Mouse (Mus musculus): Measurements from ENCODE around the gene Dync1li2. TPM values are rescaled to one million over a fixed set of nuclear protein-coding genes. Genes with fewer than 3 reads are reported as not detected.

Gene Dync1li2
- polyA plus RNA-seq, 1 experiment from 2014 or later, result 84.9 TPM

DNA sequence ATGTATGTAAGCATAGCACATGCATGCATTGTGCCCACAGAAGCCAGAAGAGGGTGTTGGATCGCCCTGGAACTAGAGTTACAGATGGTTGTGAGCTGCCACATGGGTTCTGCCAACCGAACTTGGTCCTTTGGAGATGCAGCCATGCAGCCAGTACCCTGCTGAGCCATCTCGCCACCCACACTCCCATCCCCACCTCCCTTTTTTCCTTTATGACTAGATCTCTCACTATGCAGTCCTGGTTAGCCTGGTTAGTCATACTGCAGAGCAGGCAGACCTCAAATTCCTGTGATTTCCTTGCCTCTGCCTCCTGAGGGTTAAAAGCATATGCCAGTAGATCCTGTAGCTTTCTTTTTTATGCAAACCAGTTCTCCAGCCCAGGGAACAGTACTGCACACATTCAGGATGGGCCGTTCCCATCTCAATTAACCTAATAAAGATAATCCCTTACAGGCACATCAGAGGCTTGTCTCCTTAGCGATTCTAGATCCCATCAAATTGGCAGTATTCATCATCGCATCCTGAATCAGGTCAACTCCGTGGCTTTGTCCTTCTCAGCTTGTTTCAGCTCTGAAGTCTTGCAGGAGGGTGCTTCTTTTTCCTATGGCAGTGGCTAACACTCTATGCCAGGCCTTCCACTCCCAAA lies 32.1 kb downstream of the Dync1li2 start:
- Histone ChIP-seq H3K27me3 (ENCODE audit: control insufficient read depth, insufficient read depth, low read length) (no peaks in the 10 kb centered on the region), H3K9ac (replicated peaks; ENCODE audit: low read depth, low read length) (no peak overlapping the region), H3K4me1 (ENCODE audit: control insufficient read depth, insufficient read depth, low read length) (no peaks in the 10 kb centered on the region), H3K9me3 (ENCODE audit: control insufficient read depth, low read length) (no peaks in the 10 kb centered on the region), H3K4me3 (ENCODE audit: low read depth, low read length) (no peak overlapping the region), H3K36me3 (ENCODE audit: control insufficient read depth, insufficient read depth, low read length) (no peaks in the 10 kb centered on the region), H3K4me2 (ENCODE audit: low read depth, low read length) (no peak overlapping the region), H3K27ac (ENCODE audit: low read depth, low read length) (no peak overlapping the region)
- no peak for ATAC-seq (ENCODE audit: low read depth)
- WGBS, result 51% methylated on average over 7 of the region's 7 CpGs

- no peaks in the 10 kb centered on the region for H3K36me3 ChIP-seq (ENCODE audit: control insufficient read depth, insufficient read depth, low read length)
- no peaks in the 10 kb centered on the region for H3K4me1 ChIP-seq (ENCODE audit: control insufficient read depth, insufficient read depth, low read length)
- H3K27me3 ChIP-seq (ENCODE audit: control insufficient read depth, insufficient read depth, low read length), result no peaks in the 10 kb centered on the region
- H3K4me2 ChIP-seq (ENCODE audit: low read depth, low read length), result no peak overlapping the region
- H3K27ac ChIP-seq (ENCODE audit: low read depth, low read length), result no peak overlapping the region
- H3K4me3 ChIP-seq (ENCODE audit: low read depth, low read length), result no peak overlapping the region
- WGBS, result 89% methylated on average over 7 of the region's 7 CpGs
- no peak overlapping the region for H3K9ac ChIP-seq (replicated peaks; ENCODE audit: low read depth, low read length)
- ATAC-seq (ENCODE audit: low read depth), result no peak
- H3K9me3 ChIP-seq (ENCODE audit: control insufficient read depth, low read length), result no peaks in the 10 kb centered on the region
These were observed 34.3 kb downstream of the Dync1li2 start for GRCm38 (mm10) chr8:104408328-104409110.

DNA sequence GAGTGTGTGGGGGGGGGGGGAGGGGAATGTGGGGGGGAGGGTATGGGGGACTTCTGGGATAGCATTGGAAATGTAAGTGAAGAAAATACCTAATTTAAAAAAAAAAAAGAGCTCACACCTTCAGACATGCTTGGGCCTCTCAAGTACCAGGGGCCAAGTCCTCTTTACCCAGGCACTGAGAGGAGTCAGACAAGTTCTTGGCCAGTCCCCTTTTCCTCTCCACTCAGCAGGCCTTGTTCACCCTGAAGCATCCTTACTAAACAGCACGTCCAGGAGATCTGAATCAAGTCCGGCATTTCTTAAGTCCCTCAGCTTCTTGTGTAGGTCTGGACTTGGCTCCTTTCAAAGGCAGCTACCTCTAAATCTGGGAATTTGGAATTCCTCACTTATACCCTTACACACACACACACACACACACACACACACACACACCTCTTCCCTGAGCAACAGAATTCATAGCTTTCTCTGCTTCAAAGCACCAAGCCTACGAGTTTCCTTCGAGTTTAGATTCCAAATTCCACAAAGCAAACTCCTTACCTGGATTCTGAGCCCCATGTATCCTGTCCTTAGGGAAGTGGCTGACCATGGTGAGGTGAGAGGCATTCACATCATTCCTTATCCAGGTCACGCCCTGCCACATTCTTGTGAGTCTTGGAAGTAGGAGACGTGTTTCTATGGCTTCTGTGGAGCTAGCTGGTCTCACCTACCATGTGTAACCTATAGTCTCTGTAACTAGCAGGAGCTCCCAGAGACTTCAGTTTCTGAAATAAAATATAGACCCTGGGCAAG lies 36.3 kb downstream of the Dync1li2 start:
- ATAC-seq (ENCODE audit: low read depth), result no peak
- Histone ChIP-seq H3K36me3 (ENCODE audit: control insufficient read depth, insufficient read depth, low read length) (no peaks in the 10 kb centered on the region), H3K4me3 (ENCODE audit: low read depth, low read length) (no peak overlapping the region), H3K4me2 (ENCODE audit: low read depth, low read length) (no peak overlapping the region), H3K9ac (replicated peaks; ENCODE audit: low read depth, low read length) (no peak overlapping the region), H3K27me3 (ENCODE audit: control insufficient read depth, insufficient read depth, low read length) (no peaks in the 10 kb centered on the region), H3K27ac (ENCODE audit: low read depth, low read length) (no peak overlapping the region), H3K4me1 (ENCODE audit: control insufficient read depth, insufficient read depth, low read length) (no peaks in the 10 kb centered on the region), H3K9me3 (ENCODE audit: control insufficient read depth, low read length) (no peaks in the 10 kb centered on the region)
- WGBS, result 87% methylated on average over 6 of the region's 6 CpGs

- Histone ChIP-seq H3K36me3 (ENCODE audit: control insufficient read depth, insufficient read depth, low read length) (no peaks in the 10 kb centered on the region), H3K4me3 (ENCODE audit: low read depth, low read length) (no peak overlapping the region), H3K4me2 (ENCODE audit: low read depth, low read length) (no peak overlapping the region), H3K4me1 (ENCODE audit: control insufficient read depth, insufficient read depth, low read length) (no peaks in the 10 kb centered on the region), H3K27me3 (ENCODE audit: control insufficient read depth, insufficient read depth, low read length) (no peaks in the 10 kb centered on the region), H3K9ac (replicated peaks; ENCODE audit: low read depth, low read length) (no peak overlapping the region), H3K9me3 (ENCODE audit: control insufficient read depth, low read length) (no peaks in the 10 kb centered on the region), H3K27ac (ENCODE audit: low read depth, low read length) (no peak overlapping the region)
- ATAC-seq (ENCODE audit: low read depth), result no peak
- WGBS, result 77% methylated on average over 15 of the region's 15 CpGs
These were observed 37.2 kb downstream of the Dync1li2 start for GRCm38 (mm10) chr8:104405430-104406187.

DNA sequence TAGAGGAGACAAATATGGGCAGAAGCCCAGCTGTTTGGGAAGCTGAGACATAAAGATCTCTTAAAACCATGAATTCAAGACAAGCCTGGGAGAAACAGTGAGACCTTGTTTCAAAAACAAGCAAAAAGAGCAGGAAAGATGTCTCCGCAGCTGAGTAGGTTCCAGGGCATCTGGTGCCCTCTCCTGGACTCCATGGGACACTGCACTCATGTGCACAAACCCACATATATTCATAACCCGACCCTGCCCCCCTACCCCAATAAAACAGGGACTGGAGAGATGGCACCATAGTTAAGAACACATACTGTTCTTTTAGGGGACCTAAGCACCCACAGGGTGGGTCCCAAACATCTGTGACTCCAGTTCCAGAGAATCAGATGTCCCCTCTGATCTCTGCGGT lies 39.3 kb downstream of the Dync1li2 start:
- Histone ChIP-seq H3K36me3 (ENCODE audit: control insufficient read depth, insufficient read depth, low read length) (no peaks in the 10 kb centered on the region), H3K4me2 (ENCODE audit: low read depth, low read length) (no peak overlapping the region), H3K9ac (replicated peaks; ENCODE audit: low read depth, low read length) (no peak overlapping the region), H3K4me3 (ENCODE audit: low read depth, low read length) (no peak overlapping the region), H3K4me1 (ENCODE audit: control insufficient read depth, insufficient read depth, low read length) (no peaks in the 10 kb centered on the region), H3K27ac (ENCODE audit: low read depth, low read length) (no peak overlapping the region), H3K27me3 (ENCODE audit: control insufficient read depth, insufficient read depth, low read length) (no peaks in the 10 kb centered on the region), H3K9me3 (ENCODE audit: control insufficient read depth, low read length) (no peaks in the 10 kb centered on the region)
- 75% methylated on average over 3 of the region's 3 CpGs for WGBS
- ATAC-seq (ENCODE audit: low read depth), result no peak

- no peaks in the 10 kb centered on the region for H3K36me3 ChIP-seq (ENCODE audit: control insufficient read depth, insufficient read depth, low read length)
- H3K27ac ChIP-seq (ENCODE audit: low read depth, low read length), result peak within 1 kb of the TSS; percentile 81
- ATAC-seq (ENCODE audit: low read depth), result peak; percentile 84
- 4% methylated on average over 14 of the region's 54 CpGs for WGBS
- peaks cover 13% of the 10 kb centered on the region; the same call in 1 of the 2 replicates for H3K4me1 ChIP-seq (ENCODE audit: control insufficient read depth, insufficient read depth, low read length)
- H3K4me3 ChIP-seq (ENCODE audit: low read depth, low read length), result peak within 1 kb of the TSS; percentile 85
- no peaks in the 10 kb centered on the region for H3K27me3 ChIP-seq (ENCODE audit: control insufficient read depth, insufficient read depth, low read length)
- H3K9ac ChIP-seq (replicated peaks; ENCODE audit: low read depth, low read length), result peak within 1 kb of the TSS; percentile 91
- peak within 1 kb of the TSS; percentile 89 for H3K4me2 ChIP-seq (ENCODE audit: low read depth, low read length)
- H3K9me3 ChIP-seq (ENCODE audit: control insufficient read depth, low read length), result no peaks in the 10 kb centered on the region
These were observed 47.0 kb downstream of the Dync1li2 start, which contains the start of gene Cmtm4 for GRCm38 (mm10) chr8:104395703-104396357. Cmtm4 (minus strand) TSS chr8:104395807.

GRCm38 (mm10) chr8:104394801-104395702 lies 47.8 kb downstream of the Dync1li2 start:
- H3K27ac ChIP-seq (ENCODE audit: low read depth, low read length), result peak overlapping the region; percentile 81
- H3K36me3 ChIP-seq (ENCODE audit: control insufficient read depth, insufficient read depth, low read length), result no peaks in the 10 kb centered on the region
- peaks cover 13% of the 10 kb centered on the region; the same call in 1 of the 2 replicates for H3K4me1 ChIP-seq (ENCODE audit: control insufficient read depth, insufficient read depth, low read length)
- H3K9me3 ChIP-seq (ENCODE audit: control insufficient read depth, low read length), result no peaks in the 10 kb centered on the region
- ATAC-seq (ENCODE audit: low read depth), result peak; percentile 76
- H3K4me3 ChIP-seq (ENCODE audit: low read depth, low read length), result peak overlapping the region; percentile 85
- WGBS, result under 1% methylated on average over 65 of the region's 82 CpGs
- peak overlapping the region; percentile 89 for H3K4me2 ChIP-seq (ENCODE audit: low read depth, low read length)
- peak overlapping the region; percentile 91 for H3K9ac ChIP-seq (replicated peaks; ENCODE audit: low read depth, low read length)
- H3K27me3 ChIP-seq (ENCODE audit: control insufficient read depth, insufficient read depth, low read length), result no peaks in the 10 kb centered on the region
